Comparison of ENCODE assay signal across 22 mouse cellular contexts in the genomic region with DNA sequence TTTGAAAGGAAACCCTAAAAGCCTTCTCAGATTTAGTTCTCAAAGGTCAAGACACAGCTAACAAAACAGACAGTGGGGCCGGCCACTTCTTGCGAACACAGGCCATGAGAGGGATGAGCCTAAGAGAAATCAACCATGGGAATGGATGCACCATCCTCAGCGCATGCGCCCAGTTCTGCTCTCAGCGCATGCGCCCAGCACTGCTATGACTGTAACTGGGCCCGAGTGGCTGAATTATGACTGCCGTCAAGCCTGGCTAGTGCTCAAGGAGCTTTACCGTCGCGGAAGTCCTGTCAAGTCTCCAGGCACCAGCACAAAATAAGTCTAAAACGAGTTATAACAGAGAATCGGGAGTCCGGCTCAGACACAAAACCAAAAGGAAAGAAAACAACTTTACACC.
DNase-seq lines count a peak whose midpoint lies in the region; ATAC-seq and TF ChIP-seq lines count a peak whose summit lies in the region.
"Had no signal": no experiment of that assay in that cellular context is flagged by ENCODE, and none has a peak within 500 bp of the region (broad histone marks: within the 10 kb centered on the region; RNA-seq: fewer than 3 reads in every experiment).

No protein-coding gene starts in this region.

- DNase-seq in forebrain, embryonic 11.5 days (ENCODE audit: low spot score), result peak; percentile 29
- DNase-seq in forebrain, postnatal 0 days, result no peak
- no peak for DNase-seq in kidney, adult 2 months
- DNase-seq in kidney, postnatal 10 days, result peak; percentile 40
- no peak for DNase-seq in kidney, postnatal 25 days
- no peak for DNase-seq in testis, postnatal 14 days (ENCODE audit: low spot score)
- DNase-seq: adrenal gland, postnatal 10 days; adrenal gland, postnatal 36 days; cerebellum, adult 18-20 months; cerebellum, adult 9-10 months; cerebellum, postnatal 14 days; gastrocnemius, postnatal 25 days; heart, adult 2 months; heart, postnatal 36 days had no signal

- no peak overlapping the region for H3K4me2 ChIP-seq in forebrain, embryonic 11.5 days (ENCODE audit: low read depth, low read length, severe bottlenecking)
- H3K4me2 ChIP-seq in forebrain, postnatal 0 days (ENCODE audit: low read depth), result no peak overlapping the region
- no peak overlapping the region for H3K4me2 ChIP-seq in kidney, embryonic 15.5 days
- H3K4me2 ChIP-seq: heart, embryonic 11.5 days; hindbrain, embryonic 13.5 days had no signal

- no peaks in the 10 kb centered on the region for H3K36me3 ChIP-seq in forebrain, embryonic 11.5 days (ENCODE audit: control insufficient read depth, insufficient read depth, low read length)
- H3K36me3 ChIP-seq in forebrain, postnatal 0 days (ENCODE audit: insufficient read depth), result no peaks in the 10 kb centered on the region
- no peaks in the 10 kb centered on the region for H3K36me3 ChIP-seq in kidney, embryonic 15.5 days
- H3K36me3 ChIP-seq in kidney, adult 2 months (ENCODE audit: control insufficient read depth, insufficient read depth, low read length), result no peaks in the 10 kb centered on the region
- H3K36me3 ChIP-seq in testis, adult 2 months (ENCODE audit: control insufficient read depth, insufficient read depth, low read length), result no peaks in the 10 kb centered on the region
- H3K36me3 ChIP-seq: forebrain, embryonic 10.5 days; hindbrain, embryonic 10.5 days; hindbrain, embryonic 13.5 days had no signal

- H3K9ac ChIP-seq in forebrain, embryonic 11.5 days (ENCODE audit: low read length), result no peak overlapping the region
- no peak overlapping the region for H3K9ac ChIP-seq in forebrain, postnatal 0 days
- no peak overlapping the region for H3K9ac ChIP-seq in kidney, embryonic 15.5 days
- H3K9ac ChIP-seq: hindbrain, embryonic 13.5 days had no signal

- no peak overlapping the region for H3K27ac ChIP-seq in forebrain, embryonic 11.5 days (ENCODE audit: low read depth, low read length)
- no peak overlapping the region for H3K27ac ChIP-seq in forebrain, postnatal 0 days (ENCODE audit: low read depth, low read length)
- H3K27ac ChIP-seq in kidney, embryonic 15.5 days, result peak overlapping the region; percentile 14; the same call in 1 of the 2 replicates
- H3K27ac ChIP-seq in kidney, adult 2 months (ENCODE audit: insufficient read depth, low read depth, low read length), result no peak overlapping the region
- no peak overlapping the region for H3K27ac ChIP-seq in testis, adult 2 months (ENCODE audit: control insufficient read depth, insufficient read depth, low read depth, low read length)
- H3K27ac ChIP-seq: forebrain, embryonic 10.5 days; heart, adult 2 months; hindbrain, embryonic 10.5 days; hindbrain, embryonic 13.5 days had no signal

- TF ChIP-seq CTCF in forebrain, postnatal 0 days (IDR thresholded peaks at IDR 0.05; ENCODE audit: low read depth), result no peak
- TF ChIP-seq CTCF in kidney, adult 2 months (conservative IDR thresholded peaks at IDR 0.05; ENCODE audit: insufficient read depth, insufficient read length, low read depth, low read length), result no peak
- no peak for TF ChIP-seq CTCF in testis, adult 2 months (IDR thresholded peaks at IDR 0.05; ENCODE audit: control insufficient read depth, insufficient read depth, insufficient replicate concordance, low read depth, low read length)

- H3K27me3 ChIP-seq in forebrain, embryonic 11.5 days (ENCODE audit: control insufficient read depth, insufficient read depth, low read length), result no peaks in the 10 kb centered on the region
- H3K27me3 ChIP-seq in forebrain, postnatal 0 days (ENCODE audit: insufficient read depth, low read length), result no peaks in the 10 kb centered on the region
- no peaks in the 10 kb centered on the region for H3K27me3 ChIP-seq in kidney, embryonic 15.5 days
- H3K27me3 ChIP-seq in kidney, adult 2 months (replicated peaks; ENCODE audit: control insufficient read depth, insufficient read depth, low read length), result no peaks in the 10 kb centered on the region
- no peaks in the 10 kb centered on the region for H3K27me3 ChIP-seq in testis, adult 2 months (ENCODE audit: control insufficient read depth, insufficient read depth, low read length)

- H3K4me3 ChIP-seq in forebrain, embryonic 11.5 days (ENCODE audit: low read depth, low read length), result no peak overlapping the region
- H3K4me3 ChIP-seq in forebrain, postnatal 0 days (ENCODE audit: low read depth, low read length), result no peak overlapping the region
- no peak overlapping the region for H3K4me3 ChIP-seq in kidney, embryonic 15.5 days (replicated peaks)
- H3K4me3 ChIP-seq in kidney, adult 2 months (ENCODE audit: insufficient read depth, low read depth, low read length), result no peak overlapping the region
- H3K4me3 ChIP-seq in testis, adult 2 months (ENCODE audit: control insufficient read depth, low read depth, low read length), result peak overlapping the region; percentile 54
- H3K4me3 ChIP-seq: forebrain, embryonic 10.5 days; heart, adult 2 months; hindbrain, embryonic 10.5 days; hindbrain, embryonic 13.5 days had no signal

- TF ChIP-seq POLR2A in kidney, adult 2 months (IDR thresholded peaks at IDR 0.05; ENCODE audit: low read depth, low read length), result no peak
- 0 out of 2 replicates have a peak, but pooled peaks have one; percentile 30 for TF ChIP-seq POLR2A in testis, adult 2 months (IDR thresholded peaks at IDR 0.05; ENCODE audit: control insufficient read depth, low read depth, low read length)

- 95% methylated on average over 14 of the region's 14 CpGs for WGBS in forebrain, embryonic 11.5 days
- 92% methylated on average over 14 of the region's 14 CpGs for WGBS in forebrain, postnatal 0 days
- WGBS in kidney, embryonic 15.5 days, result 44% methylated on average over 14 of the region's 14 CpGs
- WGBS in kidney, adult 2 months, result 49% methylated on average over 14 of the region's 14 CpGs

- no peaks in the 10 kb centered on the region for H3K9me3 ChIP-seq in forebrain, embryonic 11.5 days (ENCODE audit: control insufficient read depth, low read length)
- H3K9me3 ChIP-seq in forebrain, postnatal 0 days (ENCODE audit: low read length), result no peaks in the 10 kb centered on the region
- no peaks in the 10 kb centered on the region for H3K9me3 ChIP-seq in kidney, embryonic 15.5 days (replicated peaks)
- H3K9me3 ChIP-seq: forebrain, embryonic 10.5 days; hindbrain, embryonic 10.5 days; hindbrain, embryonic 13.5 days had no signal

- ATAC-seq in forebrain, embryonic 11.5 days (replicated peaks; ENCODE audit: low FRiP score), result no peak
- no peak for ATAC-seq in forebrain, postnatal 0 days
- ATAC-seq in kidney, embryonic 15.5 days (replicated peaks; ENCODE audit: low FRiP score), result peak; percentile 58; the same call in 1 of the 2 replicates
- ATAC-seq: forebrain, embryonic 14.5 days; hindbrain, embryonic 16.5 days had no signal

- H3K4me1 ChIP-seq in forebrain, embryonic 11.5 days (replicated peaks; ENCODE audit: control insufficient read depth, insufficient read depth, low read length), result no peaks in the 10 kb centered on the region
- H3K4me1 ChIP-seq in forebrain, postnatal 0 days (ENCODE audit: insufficient read depth), result no peaks in the 10 kb centered on the region
- peaks cover 25% of the 10 kb centered on the region for H3K4me1 ChIP-seq in kidney, embryonic 15.5 days
- no peaks in the 10 kb centered on the region for H3K4me1 ChIP-seq in kidney, adult 2 months (ENCODE audit: control insufficient read depth, insufficient read depth, low read length)
- peaks cover 13% of the 10 kb centered on the region for H3K4me1 ChIP-seq in testis, adult 2 months (ENCODE audit: control insufficient read depth, insufficient read depth, low read length)

Comparison
In these comparisons a context has a peak if more than half of its experiments do, and no peak if none do; other contexts are left out.
1. DNase-seq: peak in forebrain, embryonic 11.5 days (single experiment) and kidney, postnatal 10 days (single experiment); none in forebrain, postnatal 0 days (single experiment), kidney, adult 2 months (single experiment), kidney, postnatal 25 days (0 of 2) and testis, postnatal 14 days (single experiment).